Mouse (Mus musculus) cerebellum, adult 11-12 months (tissue): ENCODE measurements around the gene Tex44.
A peak's percentile ranks its signal among the peaks of the same experiment; 100 is the strongest.

Source experiments
- DNase-seq: peaks from one replicate; pipeline ENCODE4 v3.0.0; 2022

Gene Tex44

DNA sequence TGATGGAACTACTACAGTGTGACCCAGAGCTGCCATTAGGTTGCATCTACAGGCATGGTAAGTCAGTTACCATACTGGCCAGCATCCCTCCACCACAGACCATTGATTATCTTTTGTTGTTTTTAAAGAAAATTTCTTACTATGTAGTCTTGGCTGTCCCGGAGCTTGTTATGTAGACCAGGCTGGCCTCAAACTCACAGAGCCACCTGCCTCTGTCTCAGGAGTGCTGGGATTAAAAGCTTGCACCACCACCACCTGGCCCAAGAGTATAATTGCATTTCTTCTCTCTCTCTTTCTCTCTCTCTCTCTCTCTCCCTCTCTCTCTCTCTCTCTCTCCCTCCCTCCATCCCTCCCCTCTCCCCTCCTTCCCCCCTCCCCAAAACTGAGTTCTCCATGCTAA, 1.8 kb upstream of the Tex44 start:
- DNase-seq: no peak

GRCm38 (mm10) chr1:86424835-86425547, 1.1 kb upstream of the Tex44 start:
- DNase-seq: no peak

- peak; percentile 57 for DNase-seq
Observed at GRCm38 (mm10) chr1:86430056-86430455, 3.9 kb downstream of the Tex44 start.

DNA sequence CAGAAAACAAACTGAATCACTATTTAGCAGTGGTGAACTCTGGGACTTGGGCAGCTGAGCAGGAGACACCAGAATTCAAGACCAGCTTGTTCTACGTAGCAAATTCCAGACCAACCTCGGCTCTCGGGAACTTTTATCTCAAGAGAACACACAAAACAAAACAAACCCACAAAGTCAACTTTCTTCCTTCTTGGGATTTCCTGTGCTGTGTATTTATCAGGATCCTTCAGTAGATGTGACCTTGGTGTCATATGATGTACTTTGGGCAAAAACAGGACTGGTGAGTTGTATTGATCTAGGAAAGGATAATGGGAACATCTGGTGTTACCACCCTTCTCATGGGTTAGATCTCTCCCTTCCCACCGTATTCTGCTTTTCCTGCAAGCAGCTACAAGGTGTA, 6.6 kb downstream of the Tex44 start:
- no peak for DNase-seq

DNA sequence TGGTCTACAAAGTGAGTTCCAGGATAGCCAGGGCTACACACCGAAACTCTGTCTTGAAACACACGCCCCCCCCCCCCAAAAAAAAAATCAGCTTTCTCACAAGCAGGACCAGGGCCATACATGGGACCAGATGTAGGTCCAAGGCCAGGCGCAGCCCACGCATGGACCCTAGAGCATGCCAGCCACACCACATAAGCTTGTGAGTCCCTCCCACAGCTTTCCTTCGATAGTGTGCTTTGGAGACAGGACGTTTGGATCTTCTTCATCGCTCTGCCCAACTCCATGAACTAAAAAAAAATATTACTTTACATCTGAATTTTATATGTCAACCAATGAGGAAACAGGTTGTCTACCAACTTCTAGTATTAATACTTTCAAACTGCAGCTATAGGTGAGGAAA, 7.2 kb downstream of the Tex44 start:
- DNase-seq: peak; percentile 46

DNA sequence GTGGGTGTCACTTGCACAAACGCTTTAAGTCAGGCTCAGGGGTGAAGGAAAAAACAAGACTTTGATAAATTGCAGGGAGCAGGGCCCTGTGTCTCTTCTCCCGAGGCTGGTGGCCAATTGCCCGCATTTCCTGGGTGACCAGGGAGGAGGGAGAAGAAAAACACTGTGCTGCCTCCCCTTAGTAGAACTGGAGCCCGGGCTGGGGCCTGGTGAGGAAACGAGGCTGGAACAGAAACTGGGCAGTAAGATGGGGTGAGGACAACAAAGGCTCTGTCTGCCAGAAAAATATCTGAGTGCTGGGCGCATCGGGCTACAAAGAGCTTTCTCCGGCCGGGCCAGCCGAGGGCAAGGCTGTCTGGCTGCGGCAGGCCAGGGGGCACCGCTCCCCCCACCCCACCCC, 7.9 kb downstream of the Tex44 start:
- peak; percentile 79 for DNase-seq

DNA sequence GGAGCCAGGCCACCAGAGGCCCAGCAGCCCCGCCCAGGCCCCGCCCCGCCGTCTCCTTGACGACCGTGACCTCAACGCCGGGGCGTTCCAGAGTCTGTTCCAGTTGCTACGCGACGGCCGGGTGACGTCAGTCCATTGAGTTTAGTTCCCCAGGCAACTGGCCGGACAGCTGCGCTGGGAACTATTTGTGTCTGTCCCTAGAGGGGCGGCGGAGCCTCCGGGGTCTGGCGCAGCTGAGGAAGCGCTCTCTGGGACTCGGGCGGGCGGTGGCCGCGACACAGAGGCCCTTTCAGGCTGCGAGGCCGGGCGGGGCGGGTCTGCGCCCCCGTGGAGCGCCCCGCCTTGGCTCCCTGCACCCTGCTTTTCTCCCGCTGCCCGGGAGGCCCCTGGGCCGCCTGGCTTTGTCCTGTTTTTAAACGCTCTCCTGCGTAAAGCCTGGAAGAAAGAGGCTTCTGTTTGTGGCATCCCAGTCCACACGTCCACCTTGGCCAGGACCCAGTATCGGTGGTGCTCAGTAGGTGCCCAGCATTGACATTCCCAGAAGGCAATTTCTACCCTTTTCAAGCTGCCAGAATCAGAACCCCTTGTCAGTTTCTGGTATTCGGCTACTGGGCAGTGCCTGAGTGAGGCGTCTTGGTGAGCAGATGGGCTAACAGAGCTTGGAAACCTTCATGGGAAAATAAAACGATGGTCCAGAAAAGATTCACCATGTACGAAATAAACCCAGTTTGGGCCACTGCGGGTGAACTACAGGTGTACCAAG, 8.5 kb downstream of the Tex44 start:
- peak; percentile 94 for DNase-seq

- peak; percentile 63 for DNase-seq
Observed at GRCm38 (mm10) chr1:86435302-86435821, 9.2 kb downstream of the Tex44 start.

DNA sequence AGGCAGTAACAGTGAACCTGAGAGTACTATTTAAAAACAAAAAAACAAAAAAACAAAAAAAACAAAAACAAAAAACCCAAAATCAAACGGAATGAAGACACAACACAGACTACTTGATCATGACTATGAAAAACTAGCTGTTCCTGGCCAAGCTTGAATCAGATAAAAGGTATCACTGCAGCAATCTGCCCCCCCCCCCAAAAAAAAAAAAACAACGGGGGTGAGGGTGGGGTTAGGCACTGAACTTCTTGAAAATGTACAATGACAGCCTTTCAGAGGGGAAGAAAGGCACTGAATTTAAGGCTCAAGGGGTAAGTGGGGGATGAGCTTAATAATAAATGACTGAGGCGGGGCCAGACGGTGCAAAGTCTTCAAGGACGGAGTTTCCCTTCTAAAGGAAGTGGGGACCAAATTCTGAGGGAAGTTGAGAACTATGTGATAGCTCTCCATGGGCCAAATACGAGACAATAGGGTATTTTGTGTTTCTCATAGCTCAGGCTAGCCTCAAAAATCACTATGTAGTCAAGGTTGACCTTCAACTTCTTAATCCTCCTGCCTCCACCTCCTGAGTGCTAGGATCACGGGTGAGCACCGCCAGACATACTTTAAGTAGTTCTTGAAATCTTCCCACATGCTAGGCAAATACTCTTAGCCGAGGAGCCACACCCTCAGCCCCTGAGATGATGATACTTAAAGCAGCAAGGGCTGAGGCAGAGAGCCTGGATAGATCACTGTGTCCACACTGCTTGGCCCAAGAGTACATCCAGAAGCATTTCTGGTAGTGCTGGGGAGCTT, 11.3 kb downstream of the Tex44 start:
- DNase-seq: peak; percentile 27

- no peak for DNase-seq
Observed at GRCm38 (mm10) chr1:86438014-86438319, 11.8 kb downstream of the Tex44 start.

DNA sequence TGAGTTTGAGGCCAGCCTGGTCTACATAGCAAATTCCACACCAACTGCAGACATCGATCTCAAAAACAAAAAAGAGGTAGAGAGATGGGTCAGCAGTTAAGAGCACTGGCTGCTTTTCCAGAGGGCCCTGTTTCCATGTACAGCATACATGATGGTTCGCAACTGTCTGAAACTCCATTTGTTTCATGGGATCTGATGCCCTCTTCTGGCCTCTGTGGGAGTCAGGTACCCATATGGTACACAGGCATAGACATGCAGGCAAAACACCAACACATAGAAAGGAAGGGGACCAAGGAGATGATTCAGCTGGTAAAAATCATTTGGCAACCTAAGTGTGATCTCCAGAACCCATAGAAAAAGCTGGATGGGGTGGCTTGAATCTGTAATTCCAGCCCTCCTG, 12.4 kb downstream of the Tex44 start:
- DNase-seq: no peak

- DNase-seq: peak; percentile 65
Observed at GRCm38 (mm10) chr1:86439487-86440170, 13.5 kb downstream of the Tex44 start.

- DNase-seq: peak; percentile 90
Observed at GRCm38 (mm10) chr1:86440171-86440886, 14.2 kb downstream of the Tex44 start.

- peak; percentile 65 for DNase-seq
Observed at GRCm38 (mm10) chr1:86440887-86441723, 15.0 kb downstream of the Tex44 start.

- DNase-seq: no peak
Observed at GRCm38 (mm10) chr1:86441724-86441979, 15.5 kb downstream of the Tex44 start.

DNA sequence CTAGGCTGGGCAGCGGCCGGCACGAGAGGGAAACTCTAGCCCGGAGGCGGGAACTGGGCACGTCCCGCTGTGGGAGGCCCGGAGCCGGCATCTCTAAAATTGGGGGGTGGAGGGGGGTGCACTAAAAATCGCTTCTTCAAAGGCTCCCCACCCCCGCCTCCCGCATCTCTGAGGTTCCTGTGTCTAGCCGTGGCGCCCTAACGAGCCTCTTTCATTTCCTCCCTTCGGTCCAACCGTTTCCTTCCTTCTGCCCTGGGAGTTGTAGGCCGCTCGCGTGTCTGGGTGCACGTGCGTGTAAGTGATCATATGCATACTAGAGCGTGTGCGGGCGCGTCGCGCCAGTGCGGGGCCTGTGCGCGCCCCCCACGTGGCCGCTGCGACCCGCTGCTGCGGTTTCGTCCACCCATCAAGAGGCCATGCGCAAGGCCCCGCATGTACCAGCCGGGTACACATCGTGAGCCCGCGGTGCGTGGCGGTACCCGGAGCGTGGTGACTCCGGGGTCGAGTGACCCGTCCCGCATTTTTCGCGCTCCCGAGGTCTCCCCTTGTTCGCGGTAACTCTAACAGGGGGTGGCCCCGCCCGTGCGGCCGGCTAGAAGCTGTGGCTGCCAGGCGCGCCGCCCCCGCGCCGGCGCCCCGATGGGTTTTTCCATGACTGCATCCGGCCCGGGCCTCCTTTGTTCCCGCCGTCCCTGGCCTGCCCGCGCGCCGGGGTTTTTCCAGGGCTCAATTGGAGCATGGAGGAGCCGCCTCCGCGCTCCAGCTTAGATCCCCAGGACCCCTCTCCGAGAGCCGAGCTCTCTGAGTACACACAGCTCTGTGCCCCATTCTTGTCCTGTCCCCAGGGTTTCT, 16.1 kb downstream of the Tex44 start:
- peak; percentile 91 for DNase-seq

DNA sequence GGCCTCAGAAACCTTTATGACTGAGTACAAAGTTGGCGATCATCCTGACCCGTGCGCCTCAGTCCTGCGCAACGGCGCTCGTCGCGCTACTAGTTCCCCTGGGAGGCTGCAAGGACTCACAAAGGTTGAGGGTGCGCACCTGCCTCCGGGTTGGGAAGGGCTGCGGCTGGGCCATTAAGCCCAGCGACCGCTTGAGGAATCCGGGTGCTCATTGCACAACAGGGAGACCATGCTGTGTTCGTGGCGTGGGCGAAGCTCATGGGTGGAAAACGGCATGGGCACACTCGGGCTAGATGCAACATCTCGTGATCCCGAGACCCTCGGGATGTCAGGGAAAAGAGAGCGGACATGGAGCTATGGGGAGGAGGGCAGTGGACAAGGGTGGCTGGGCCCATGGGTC, 16.7 kb downstream of the Tex44 start:
- no peak for DNase-seq

GRCm38 (mm10) chr1:86443386-86444172, 17.4 kb downstream of the Tex44 start:
- DNase-seq: peak; percentile 51

GRCm38 (mm10) chr1:86447596-86448171, 21.6 kb downstream of the Tex44 start:
- DNase-seq: no peak
